Mouse (Mus musculus): ENCODE measurements around the gene Ston1. TPM values are rescaled to one million over a fixed set of nuclear protein-coding genes. Genes with fewer than 3 reads are reported as not detected.

The Ston1 gene
- polyA plus RNA-seq, 1 experiment from 2014 or later: 9.9 TPM

- no peaks in the 10 kb centered on the region for H3K27me3 ChIP-seq (replicated peaks; ENCODE audit: control insufficient read depth, insufficient read depth, low read length)
- H3K27ac ChIP-seq (ENCODE audit: low read depth): no peak overlapping the region
- DNase-seq (ENCODE audit: low spot score): no peak
- no peak overlapping the region for H3K9ac ChIP-seq (ENCODE audit: low read length)
- no peaks in the 10 kb centered on the region for H3K9me3 ChIP-seq (ENCODE audit: control insufficient read depth, low read length)
- no peak for ATAC-seq (replicated peaks; ENCODE audit: low FRiP score, low TSS enrichment, low read depth)
- H3K4me1 ChIP-seq (replicated peaks; ENCODE audit: control insufficient read depth, insufficient read depth, low read length): peaks cover 11% of the 10 kb centered on the region
- WGBS: 70% methylated on average over 6 of the region's 6 CpGs
- peaks cover 73% of the 10 kb centered on the region for H3K36me3 ChIP-seq (ENCODE audit: control insufficient read depth, insufficient read depth, low read length)
- H3K4me2 ChIP-seq (ENCODE audit: low read length): no peak overlapping the region
- H3K4me3 ChIP-seq (ENCODE audit: low read depth, low read length): no peak overlapping the region
Measured at GRCm38 (mm10) chr17:88580556-88580955, 16.9 kb upstream of the Ston1 start.

- 44% methylated on average over 6 of the region's 6 CpGs for WGBS
- Histone ChIP-seq H3K4me2 (ENCODE audit: low read length) (no peak overlapping the region), H3K27me3 (replicated peaks; ENCODE audit: control insufficient read depth, insufficient read depth, low read length) (no peaks in the 10 kb centered on the region), H3K9me3 (ENCODE audit: control insufficient read depth, low read length) (no peaks in the 10 kb centered on the region), H3K4me1 (replicated peaks; ENCODE audit: control insufficient read depth, insufficient read depth, low read length) (peaks cover 11% of the 10 kb centered on the region), H3K4me3 (ENCODE audit: low read depth, low read length) (no peak overlapping the region), H3K27ac (ENCODE audit: low read depth) (peak overlapping the region; percentile 7; the same call in 1 of the 2 replicates), H3K9ac (ENCODE audit: low read length) (no peak overlapping the region), H3K36me3 (ENCODE audit: control insufficient read depth, insufficient read depth, low read length) (peaks cover 77% of the 10 kb centered on the region)
- DNase-seq (ENCODE audit: low spot score): no peak
- ATAC-seq (replicated peaks; ENCODE audit: low FRiP score, low TSS enrichment, low read depth): no peak
Measured at GRCm38 (mm10) chr17:88581511-88582021, 15.9 kb upstream of the Ston1 start.

- peak; percentile 63 for ATAC-seq (replicated peaks; ENCODE audit: low FRiP score, low TSS enrichment, low read depth)
- Histone ChIP-seq H3K36me3 (ENCODE audit: control insufficient read depth, insufficient read depth, low read length) (peaks cover 72% of the 10 kb centered on the region), H3K9ac (ENCODE audit: low read length) (no peak overlapping the region)
Measured at GRCm38 (mm10) chr17:88582999-88583398, 14.5 kb upstream of the Ston1 start.

GRCm38 (mm10) chr17:88583411-88583810 is 14.1 kb upstream of the Ston1 start:
- WGBS: 64% methylated on average over 8 of the region's 8 CpGs
- no peak overlapping the region for H3K4me2 ChIP-seq (ENCODE audit: low read length)
- no peak for DNase-seq (ENCODE audit: low spot score)

More at GRCm38 (mm10) chr17:88582999-88583398, 14.5 kb upstream of the Ston1 start:
- H3K4me1 ChIP-seq (replicated peaks; ENCODE audit: control insufficient read depth, insufficient read depth, low read length): peaks cover 11% of the 10 kb centered on the region
- no peak overlapping the region for H3K4me3 ChIP-seq (ENCODE audit: low read depth, low read length)
- H3K27ac ChIP-seq (ENCODE audit: low read depth): no peak overlapping the region
- no peaks in the 10 kb centered on the region for H3K27me3 ChIP-seq (replicated peaks; ENCODE audit: control insufficient read depth, insufficient read depth, low read length)
- no peaks in the 10 kb centered on the region for H3K9me3 ChIP-seq (ENCODE audit: control insufficient read depth, low read length)
- WGBS: 83% methylated on average over 11 of the region's 11 CpGs
- no peak overlapping the region for H3K4me2 ChIP-seq (ENCODE audit: low read length)
- DNase-seq (ENCODE audit: low spot score): no peak

GRCm38 (mm10) chr17:88587371-88587770 is 10.1 kb upstream of the Ston1 start:
- H3K4me1 ChIP-seq (replicated peaks; ENCODE audit: control insufficient read depth, insufficient read depth, low read length): no peaks in the 10 kb centered on the region
- H3K36me3 ChIP-seq (ENCODE audit: control insufficient read depth, insufficient read depth, low read length): peaks cover 46% of the 10 kb centered on the region
- H3K27me3 ChIP-seq (replicated peaks; ENCODE audit: control insufficient read depth, insufficient read depth, low read length): no peaks in the 10 kb centered on the region
- WGBS: 81% methylated on average over 15 of the region's 15 CpGs
- H3K4me2 ChIP-seq (ENCODE audit: low read length): no peak overlapping the region
- H3K4me3 ChIP-seq (ENCODE audit: low read depth, low read length): no peak overlapping the region
- H3K27ac ChIP-seq (ENCODE audit: low read depth): no peak overlapping the region
- H3K9ac ChIP-seq (ENCODE audit: low read length): no peak overlapping the region
- DNase-seq (ENCODE audit: low spot score) (no peak), ATAC-seq (replicated peaks; ENCODE audit: low FRiP score, low TSS enrichment, low read depth) (no peak)
- H3K9me3 ChIP-seq (ENCODE audit: control insufficient read depth, low read length): no peaks in the 10 kb centered on the region

More at GRCm38 (mm10) chr17:88583411-88583810, 14.1 kb upstream of the Ston1 start:
- no peaks in the 10 kb centered on the region for H3K9me3 ChIP-seq (ENCODE audit: control insufficient read depth, low read length)
- H3K27me3 ChIP-seq (replicated peaks; ENCODE audit: control insufficient read depth, insufficient read depth, low read length): no peaks in the 10 kb centered on the region
- H3K4me3 ChIP-seq (ENCODE audit: low read depth, low read length): no peak overlapping the region
- no peak overlapping the region for H3K27ac ChIP-seq (ENCODE audit: low read depth)
- peaks cover 68% of the 10 kb centered on the region for H3K36me3 ChIP-seq (ENCODE audit: control insufficient read depth, insufficient read depth, low read length)
- peak; percentile 56 for ATAC-seq (replicated peaks; ENCODE audit: low FRiP score, low TSS enrichment, low read depth)
- no peak overlapping the region for H3K9ac ChIP-seq (ENCODE audit: low read length)
- H3K4me1 ChIP-seq (replicated peaks; ENCODE audit: control insufficient read depth, insufficient read depth, low read length): peaks cover 11% of the 10 kb centered on the region

GRCm38 (mm10) chr17:88588228-88588627 is 9.3 kb upstream of the Ston1 start:
- H3K4me2 ChIP-seq (ENCODE audit: low read length): no peak overlapping the region
- H3K36me3 ChIP-seq (ENCODE audit: control insufficient read depth, insufficient read depth, low read length): peaks cover 41% of the 10 kb centered on the region
- ATAC-seq (replicated peaks; ENCODE audit: low FRiP score, low TSS enrichment, low read depth): no peak
- H3K27me3 ChIP-seq (replicated peaks; ENCODE audit: control insufficient read depth, insufficient read depth, low read length): no peaks in the 10 kb centered on the region
- H3K4me1 ChIP-seq (replicated peaks; ENCODE audit: control insufficient read depth, insufficient read depth, low read length): no peaks in the 10 kb centered on the region
- no peaks in the 10 kb centered on the region for H3K9me3 ChIP-seq (ENCODE audit: control insufficient read depth, low read length)
- WGBS: 96% methylated on average over 8 of the region's 8 CpGs
- H3K9ac ChIP-seq (ENCODE audit: low read length): no peak overlapping the region
- H3K4me3 ChIP-seq (ENCODE audit: low read depth, low read length): no peak overlapping the region
- no peak overlapping the region for H3K27ac ChIP-seq (ENCODE audit: low read depth)
- DNase-seq (ENCODE audit: low spot score): no peak

GRCm38 (mm10) chr17:88590251-88590650 is 7.2 kb upstream of the Ston1 start:
- WGBS: 91% methylated on average over 6 of the region's 6 CpGs
- Histone ChIP-seq H3K27me3 (replicated peaks; ENCODE audit: control insufficient read depth, insufficient read depth, low read length) (no peaks in the 10 kb centered on the region), H3K4me1 (replicated peaks; ENCODE audit: control insufficient read depth, insufficient read depth, low read length) (no peaks in the 10 kb centered on the region), H3K4me2 (ENCODE audit: low read length) (no peak overlapping the region), H3K4me3 (ENCODE audit: low read depth, low read length) (no peak overlapping the region), H3K27ac (ENCODE audit: low read depth) (no peak overlapping the region), H3K36me3 (ENCODE audit: control insufficient read depth, insufficient read depth, low read length) (peaks cover 24% of the 10 kb centered on the region), H3K9ac (ENCODE audit: low read length) (no peak overlapping the region), H3K9me3 (ENCODE audit: control insufficient read depth, low read length) (no peaks in the 10 kb centered on the region)
- ATAC-seq (replicated peaks; ENCODE audit: low FRiP score, low TSS enrichment, low read depth): no peak
- DNase-seq (ENCODE audit: low spot score): no peak

- no peak overlapping the region for H3K4me3 ChIP-seq (ENCODE audit: low read depth, low read length)
- no peaks in the 10 kb centered on the region for H3K27me3 ChIP-seq (replicated peaks; ENCODE audit: control insufficient read depth, insufficient read depth, low read length)
- no peak overlapping the region for H3K27ac ChIP-seq (ENCODE audit: low read depth)
- DNase-seq (ENCODE audit: low spot score) (no peak), ATAC-seq (replicated peaks; ENCODE audit: low FRiP score, low TSS enrichment, low read depth) (no peak)
- H3K4me1 ChIP-seq (replicated peaks; ENCODE audit: control insufficient read depth, insufficient read depth, low read length): peaks cover 7% of the 10 kb centered on the region; the same call in 1 of the 2 replicates
- H3K36me3 ChIP-seq (ENCODE audit: control insufficient read depth, insufficient read depth, low read length): no peaks in the 10 kb centered on the region
- no peak overlapping the region for H3K9ac ChIP-seq (ENCODE audit: low read length)
- no peak overlapping the region for H3K4me2 ChIP-seq (ENCODE audit: low read length)
- H3K9me3 ChIP-seq (ENCODE audit: control insufficient read depth, low read length): no peaks in the 10 kb centered on the region
- 74% methylated on average over 4 of the region's 4 CpGs for WGBS
Measured at GRCm38 (mm10) chr17:88595071-88595470, 2.4 kb upstream of the Ston1 start.

- Histone ChIP-seq H3K4me2 (ENCODE audit: low read length) (no peak overlapping the region), H3K27ac (ENCODE audit: low read depth) (no peak overlapping the region), H3K4me1 (replicated peaks; ENCODE audit: control insufficient read depth, insufficient read depth, low read length) (peaks cover 7% of the 10 kb centered on the region; the same call in 1 of the 2 replicates), H3K27me3 (replicated peaks; ENCODE audit: control insufficient read depth, insufficient read depth, low read length) (no peaks in the 10 kb centered on the region), H3K9me3 (ENCODE audit: control insufficient read depth, low read length) (no peaks in the 10 kb centered on the region), H3K36me3 (ENCODE audit: control insufficient read depth, insufficient read depth, low read length) (no peaks in the 10 kb centered on the region), H3K9ac (ENCODE audit: low read length) (no peak overlapping the region), H3K4me3 (ENCODE audit: low read depth, low read length) (no peak overlapping the region)
- ATAC-seq (replicated peaks; ENCODE audit: low FRiP score, low TSS enrichment, low read depth) (no peak), DNase-seq (ENCODE audit: low spot score) (no peak)
- whole genome bisulfite sequencing: 84% methylated on average over 4 of the region's 4 CpGs
Measured at GRCm38 (mm10) chr17:88596068-88596467, 1.4 kb upstream of the Ston1 start.

All from intestine, embryonic 14.5 days (tissue).